Mouse (Mus musculus) liver, embryonic 14 days (tissue): Measurements from ENCODE around the gene BC048562. TPM values are rescaled to one million over a fixed set of nuclear protein-coding genes. Genes with fewer than 3 reads are reported as not detected.

ENCODE experiments used
- polyA plus RNA-seq: library from polyadenylated mRNA; depleted of rRNA; stranded (reverse); fragments of >200 nt; gene quantifications from 2 replicates; pipeline ENCODE4 v1.2.3, GENCODE M21; 2012; rRNA removed

Gene BC048562
- polyA plus RNA-seq = not detected in 2 replicates

GRCm38 (mm10) chr9:108436182-108436581 lies at the start of gene BC048562:
Gene BC048562, plus strand, starts transcription at chr9:108436482.

DNA sequence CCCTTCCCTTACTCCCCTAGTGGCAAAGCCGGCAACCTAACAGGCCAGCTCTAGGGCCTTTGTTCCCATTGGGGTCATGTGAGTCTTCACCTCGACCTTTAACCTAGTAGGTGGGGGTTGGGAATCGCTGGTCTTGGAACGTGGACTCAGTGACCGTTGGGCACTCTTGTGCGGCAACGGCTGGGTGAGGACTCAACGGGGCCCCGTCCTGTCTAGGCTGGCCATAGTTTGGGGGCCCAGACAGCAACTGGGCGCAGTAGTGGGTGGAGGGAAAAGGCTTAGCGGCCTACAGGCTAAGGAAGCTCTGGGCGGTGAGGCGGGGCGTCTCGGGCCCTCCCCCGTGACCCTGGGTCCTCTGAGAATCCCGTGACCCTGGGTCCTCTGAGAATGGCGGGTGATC lies 43.6 kb upstream of the BC048562 start, which contains the start of gene 1700102P08Rik:
Gene 1700102P08Rik (plus strand): TSS at position 130 of the 400 bp plus-strand sequence.

GRCm38 (mm10) chr9:108428384-108428783 lies 7.9 kb upstream of the BC048562 start, which contains the start of gene Ccdc36:
Gene Ccdc36, minus strand, starts transcription at chr9:108428484.

GRCm38 (mm10) chr9:108460319-108461178 lies 24.3 kb downstream of the BC048562 start, which contains the start of gene Ccdc71:
Gene Ccdc71, plus strand, starts transcription at chr9:108460527.

GRCm38 (mm10) chr9:108461181-108461631 lies 24.9 kb downstream of the BC048562 start, which contains the start of gene Klhdc8b:
Gene Klhdc8b, minus strand, starts transcription at chr9:108461581.

GRCm38 (mm10) chr9:108479721-108480351 lies 43.6 kb downstream of the BC048562 start, which contains the start of gene Lamb2:
Gene Lamb2, plus strand, starts transcription at chr9:108479736.

DNA sequence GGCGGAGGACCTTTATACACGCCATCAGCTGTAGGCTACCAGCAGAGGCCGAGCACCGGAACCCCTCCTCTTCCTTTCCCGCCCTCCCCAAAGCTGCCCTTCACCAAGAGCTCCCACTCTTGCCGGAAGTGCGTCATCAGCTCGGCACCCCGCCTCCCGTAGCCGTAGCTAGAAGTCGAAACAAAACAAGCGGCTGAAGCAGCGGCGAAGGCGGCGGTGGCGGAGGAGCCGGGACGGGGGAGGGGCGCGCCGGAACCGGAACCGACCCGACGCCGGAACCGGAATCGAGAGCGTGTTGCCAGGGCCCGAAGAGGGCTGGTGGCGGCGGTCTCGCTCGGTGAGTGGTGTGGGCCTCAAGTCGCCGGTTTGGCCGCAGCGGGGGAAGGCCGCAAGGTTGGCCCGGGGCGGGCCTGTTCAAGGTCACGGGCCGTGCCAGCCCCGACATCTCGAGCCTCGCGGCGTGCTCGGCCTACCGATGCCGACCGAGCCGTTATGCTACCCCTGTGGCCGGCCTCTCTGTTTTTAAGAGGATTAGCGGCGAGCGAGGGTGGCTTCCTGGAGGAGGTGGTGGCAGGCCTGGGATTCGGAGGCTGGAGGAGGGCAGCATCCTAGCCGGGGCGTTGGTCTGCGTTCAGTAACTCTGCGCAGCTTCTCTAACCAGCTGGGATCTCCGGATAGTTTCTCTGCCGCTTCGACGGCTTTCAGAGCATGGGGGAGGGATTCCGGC lies 54.4 kb downstream of the BC048562 start, which contains the start of gene Usp19:
Gene Usp19 (plus strand): TSS at position 44 of the 727 bp plus-strand sequence.

Other genes with a start within 250 kb of the BC048562 start
- gene Bsn, start 246.1 kb upstream of the BC048562 start, polyA plus RNA-seq = 0.86 and 0.89 TPM in 2 replicates
- gene Dag1, start 172.5 kb upstream of the BC048562 start, polyA plus RNA-seq = 4.5 and 5.6 TPM in 2 replicates
- 2.7 and 3.1 TPM in 2 replicates for gene Nicn1, start 146.1 kb upstream of the BC048562 start, polyA plus RNA-seq
- 6.6 and 7.8 TPM in 2 replicates for gene Amt, start 139.6 kb upstream of the BC048562 start, polyA plus RNA-seq
- gene Rhoa, start 130.4 kb upstream of the BC048562 start, polyA plus RNA-seq = 77.4 and 89.7 TPM in 2 replicates
- 8.4 and 10.7 TPM in 2 replicates for gene Tcta, start 130.3 kb upstream of the BC048562 start, polyA plus RNA-seq
- gene Gpx1, start 97.6 kb upstream of the BC048562 start, polyA plus RNA-seq = 3,245 and 3,712 TPM in 2 replicates
- gene Usp4, start 88.6 kb upstream of the BC048562 start, polyA plus RNA-seq = 36.5 and 40.0 TPM in 2 replicates
- 0.36 and 0.61 TPM in 2 replicates for gene 1700102P08Rik, start 43.7 kb upstream of the BC048562 start, polyA plus RNA-seq
- 0.17 TPM in 2 replicates for gene Ccdc36, start 8.0 kb upstream of the BC048562 start, polyA plus RNA-seq
- gene Ccdc71, start 24.0 kb downstream of the BC048562 start, polyA plus RNA-seq = 9.1 and 10.2 TPM in 2 replicates
- 10.9 and 12.7 TPM in 2 replicates for gene Klhdc8b, start 25.1 kb downstream of the BC048562 start, polyA plus RNA-seq
- gene Lamb2, start 43.3 kb downstream of the BC048562 start, polyA plus RNA-seq = 7.2 and 7.9 TPM in 2 replicates
- gene Usp19, start 54.1 kb downstream of the BC048562 start, polyA plus RNA-seq = 29.8 and 34.1 TPM in 2 replicates
- gene Qars, start 71.2 kb downstream of the BC048562 start, polyA plus RNA-seq = 97.1 and 108 TPM in 2 replicates
- 36.9 and 46.0 TPM in 2 replicates for gene Qrich1, start 80.3 kb downstream of the BC048562 start, polyA plus RNA-seq
- gene Impdh2, start 123.8 kb downstream of the BC048562 start, polyA plus RNA-seq = 120 and 136 TPM in 2 replicates
- gene Ndufaf3, start 131.0 kb downstream of the BC048562 start, polyA plus RNA-seq = 9.9 and 11.3 TPM in 2 replicates
- 38.4 and 45.4 TPM in 2 replicates for gene Dalrd3, start 133.4 kb downstream of the BC048562 start, polyA plus RNA-seq
- 7.5 and 8.5 TPM in 2 replicates for gene Wdr6, start 142.3 kb downstream of the BC048562 start, polyA plus RNA-seq
- gene P4htm, start 161.2 kb downstream of the BC048562 start, polyA plus RNA-seq = 0.63 and 0.67 TPM in 2 replicates
- 18.2 and 20.6 TPM in 2 replicates for gene Arih2, start 212.9 kb downstream of the BC048562 start, polyA plus RNA-seq
- gene Slc25a20, start 225.6 kb downstream of the BC048562 start, polyA plus RNA-seq = 6.8 and 9.3 TPM in 2 replicates